Mouse (Mus musculus) erythroblast, adult 5-6 weeks (primary cell): ENCODE data around the gene Cpsf3. TPM values are rescaled to one million over a fixed set of nuclear protein-coding genes. Genes with fewer than 3 reads are reported as not detected.

Experiments used
- ATAC-seq: replicated peaks from 2 replicates; pipeline ENCODE4 v1.8.0; 2016; ENCODE audit warnings: moderate number of reproducible peaks, mild to moderate bottlenecking, moderate TSS enrichment, inconsistent platforms; ENCODE audit not compliant: poor library complexity, low FRiP score, severe bottlenecking
- total RNA-seq, 2 experiments: library from RNA; stranded (forward) in 1 of 2; stranded (reverse) in 1 of 2; fragments of 150-400 nt in 1 of 2; fragments of 200-764, 138-1000 nt in 1 of 2; gene quantifications; 2 replicates each; pipeline versions ENCODE4 v1.2.3 to v1.2.4; 2015 to 2017; ENCODE audit warnings: low replicate concordance in 2 of 2

Gene Cpsf3
- total RNA-seq, 2 experiments from 2014 or later = 19.7 to 43.8 TPM

GRCm38 (mm10) chr12:21326325-21326724 lies 41.1 kb downstream of the Cpsf3 start:
- ATAC-seq = no peak

GRCm38 (mm10) chr12:21329661-21330400 lies 44.6 kb downstream of the Cpsf3 start:
- ATAC-seq = no peak

GRCm38 (mm10) chr12:21330961-21331576 lies 45.9 kb downstream of the Cpsf3 start:
- no peak for ATAC-seq

- ATAC-seq = no peak
Observed at GRCm38 (mm10) chr12:21331711-21332110, 46.5 kb downstream of the Cpsf3 start.

GRCm38 (mm10) chr12:21333021-21333420 lies 47.8 kb downstream of the Cpsf3 start:
- no peak for ATAC-seq

GRCm38 (mm10) chr12:21333766-21334165 lies 48.6 kb downstream of the Cpsf3 start:
- no peak for ATAC-seq

- no peak for ATAC-seq
Observed at GRCm38 (mm10) chr12:21335869-21336268, 50.7 kb downstream of the Cpsf3 start.

- ATAC-seq = no peak
Observed at GRCm38 (mm10) chr12:21337171-21337570, 52.0 kb downstream of the Cpsf3 start.

- no peak for ATAC-seq
Observed at GRCm38 (mm10) chr12:21340674-21341073, 55.5 kb downstream of the Cpsf3 start.

- no peak for ATAC-seq
Observed at GRCm38 (mm10) chr12:21346972-21347371, 61.8 kb downstream of the Cpsf3 start.

- ATAC-seq = no peak
Observed at GRCm38 (mm10) chr12:21350113-21350876, 65.1 kb downstream of the Cpsf3 start.

- ATAC-seq = no peak
Observed at GRCm38 (mm10) chr12:21353681-21354080, 68.5 kb downstream of the Cpsf3 start.

GRCm38 (mm10) chr12:21362686-21363085 lies 77.5 kb downstream of the Cpsf3 start:
- no peak for ATAC-seq

GRCm38 (mm10) chr12:21363195-21363594 lies 78.0 kb downstream of the Cpsf3 start:
- no peak for ATAC-seq

Other genes starting within 250 kb of the Cpsf3 start
- 11.7 and 14.0 TPM in 2 replicates for gene Itgb1bp1, start 893 bp downstream of the Cpsf3 start, total RNA-seq (2015; ENCODE audit: low replicate concordance)
- 6.8 and 12.7 TPM in 2 replicates for gene Itgb1bp1, start 893 bp downstream of the Cpsf3 start, total RNA-seq (2017; ENCODE audit: low replicate concordance)
- gene Iah1, start 31.0 kb downstream of the Cpsf3 start, total RNA-seq (2015; ENCODE audit: low replicate concordance) = 11.1 and 15.9 TPM in 2 replicates
- 5.4 and 7.3 TPM in 2 replicates for gene Iah1, start 31.0 kb downstream of the Cpsf3 start, total RNA-seq (2017; ENCODE audit: low replicate concordance)
- gene Adam17, start 88.2 kb downstream of the Cpsf3 start, total RNA-seq (2015; ENCODE audit: low replicate concordance) = 9.4 and 15.2 TPM in 2 replicates
- gene Adam17, start 88.2 kb downstream of the Cpsf3 start, total RNA-seq (2017; ENCODE audit: low replicate concordance) = 14.1 and 22.7 TPM in 2 replicates
- gene Ywhaq, start 132.2 kb downstream of the Cpsf3 start, total RNA-seq (2015; ENCODE audit: low replicate concordance) = 85.9 and 98.8 TPM in 2 replicates
- gene Ywhaq, start 132.2 kb downstream of the Cpsf3 start, total RNA-seq (2017; ENCODE audit: low replicate concordance) = 39.9 and 44.0 TPM in 2 replicates